Mouse (Mus musculus): ENCODE measurements around the gene Man1a2.

Man1a2 gene

DNA sequence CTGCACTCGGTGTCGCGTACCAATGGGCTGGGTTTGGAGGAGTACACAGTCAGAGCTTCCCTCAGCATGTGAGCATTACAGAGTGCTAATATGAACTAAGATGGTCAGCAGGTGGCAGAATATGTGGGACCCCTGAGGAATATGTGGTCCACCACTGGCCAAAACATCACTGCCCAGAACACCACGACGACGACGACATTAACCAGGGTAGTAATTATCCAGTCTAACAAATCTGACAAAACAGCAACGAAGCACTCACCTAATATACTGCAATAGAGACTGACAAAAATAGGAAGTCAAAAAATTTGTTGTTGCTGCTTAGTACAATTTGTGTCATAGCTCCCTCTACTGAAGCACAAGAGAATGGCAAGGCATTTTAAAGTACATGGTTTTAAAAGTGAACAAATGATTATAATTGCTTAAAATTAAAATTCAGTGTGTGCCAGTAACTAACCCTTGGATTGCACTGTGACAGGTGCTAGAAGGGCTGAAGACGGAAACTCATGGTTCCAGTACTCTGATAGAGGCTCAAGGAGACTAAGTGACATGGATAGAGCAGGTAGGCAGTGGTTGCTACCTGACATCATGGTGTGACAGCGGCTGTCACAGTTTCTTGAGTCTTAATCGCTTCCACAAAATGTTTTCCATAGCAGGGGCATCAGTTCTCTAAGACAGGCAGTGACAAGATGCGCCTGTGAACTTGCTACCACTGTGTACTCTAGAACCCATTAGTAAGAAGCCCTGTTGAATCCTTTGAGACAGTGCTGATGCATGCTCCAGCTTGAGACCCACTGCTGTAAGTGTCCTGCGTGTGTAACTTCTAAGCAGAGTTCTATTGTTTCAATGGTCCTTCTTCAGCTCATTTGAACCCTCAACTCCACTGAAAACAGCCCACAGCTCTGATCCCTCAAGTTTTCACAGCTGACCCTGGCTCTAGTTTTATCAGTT, 116.6 kb downstream of the Man1a2 start:
- in situ Hi-C loops (cut with MboI, MseI): loop anchor here in 1 of 2 experiments (5.0 kb wide), 1 partner anchor 146 kb away; no protein-coding TSS in a partner anchor

DNA sequence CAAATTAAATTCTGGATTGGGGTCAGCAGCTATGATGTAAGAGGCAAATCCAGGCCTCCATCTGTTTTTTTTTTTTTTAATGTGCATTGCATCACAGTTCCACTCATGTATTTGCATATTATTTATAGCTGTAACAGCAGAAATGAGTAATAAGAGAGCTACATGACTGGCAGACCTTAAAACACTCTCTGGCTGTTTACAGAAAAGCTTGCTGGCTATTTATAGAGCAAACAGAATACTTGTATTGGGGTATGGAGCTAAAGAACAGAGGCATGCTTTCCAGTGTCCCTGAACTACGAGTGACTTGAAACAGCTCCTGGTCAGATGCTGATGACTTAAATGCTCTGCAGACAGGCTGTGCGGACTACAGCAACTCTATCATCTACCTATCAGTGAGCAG, 121.7 kb downstream of the Man1a2 start:
- in situ Hi-C loops (cut with MboI, MseI): no loop called here

DNA sequence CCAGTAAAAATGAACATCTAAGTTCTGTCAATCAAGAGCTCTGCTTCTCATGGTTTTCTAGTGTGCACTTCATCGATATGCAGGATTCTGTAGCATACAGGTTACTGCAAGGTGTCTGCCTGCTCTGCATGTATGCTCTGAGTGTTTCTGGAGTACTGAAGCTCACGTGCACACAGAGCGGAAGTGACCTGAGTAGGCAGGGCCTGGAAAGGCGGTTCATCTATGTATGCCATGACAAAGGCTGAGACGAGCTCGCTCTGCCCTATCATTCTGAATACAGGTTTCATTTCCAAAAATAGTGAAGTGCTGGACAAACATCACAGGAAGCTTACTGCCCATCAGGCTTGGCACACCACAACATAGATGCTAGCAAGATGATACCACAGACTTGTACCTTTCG, 122.8 kb downstream of the Man1a2 start:
- in situ Hi-C loops (cut with MboI, MseI): no loop called here

DNA sequence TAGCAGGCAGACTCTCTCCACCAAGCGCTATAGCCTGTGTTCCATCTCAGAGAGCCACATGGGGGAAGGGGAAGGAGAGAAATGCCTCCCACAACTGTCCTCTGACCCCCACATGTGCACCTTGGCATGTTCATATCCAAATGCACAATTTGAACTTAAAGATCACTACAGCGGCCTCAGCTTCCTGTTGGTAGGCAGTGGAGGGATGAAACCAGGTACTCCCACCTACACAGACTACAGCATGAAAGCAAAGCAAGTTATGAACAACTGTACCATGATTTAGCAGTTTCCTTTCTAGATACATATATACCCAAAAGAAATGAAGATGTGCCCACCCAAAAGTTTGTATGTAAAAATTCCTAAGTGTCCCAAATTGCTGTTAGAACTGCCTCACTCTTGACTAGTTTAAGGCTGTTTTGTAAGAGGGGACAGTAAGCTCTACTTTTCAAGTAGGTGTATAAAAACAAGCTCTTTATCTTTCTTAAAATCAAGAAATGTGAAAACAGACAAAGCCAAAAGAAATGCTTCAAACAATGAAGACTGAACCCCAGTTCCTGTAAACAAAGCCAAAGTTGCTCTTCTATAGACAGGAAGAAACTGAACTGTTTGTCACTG, 123.6 kb downstream of the Man1a2 start:
- in situ Hi-C loops (cut with MboI, MseI): no loop called here

DNA sequence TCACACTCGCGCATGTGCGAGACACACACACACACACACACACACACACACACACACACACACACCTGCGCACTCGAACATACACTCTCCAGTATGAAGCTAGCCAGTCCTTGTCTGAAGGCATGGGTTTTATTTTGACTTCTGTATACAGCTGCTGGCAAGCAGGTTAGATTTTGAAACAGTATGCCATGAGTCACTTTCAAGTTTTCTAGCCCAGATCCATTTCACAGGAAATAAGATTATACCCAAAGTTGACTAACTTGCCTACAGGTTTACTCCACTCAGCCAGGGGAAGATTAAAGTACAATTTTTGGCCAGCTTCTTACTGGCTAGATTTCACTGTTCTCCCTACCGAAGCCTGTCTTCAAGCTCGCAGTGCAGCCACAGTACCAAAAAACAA, 125.9 kb downstream of the Man1a2 start:
- in situ Hi-C loops (cut with MboI, MseI): no loop called here

DNA sequence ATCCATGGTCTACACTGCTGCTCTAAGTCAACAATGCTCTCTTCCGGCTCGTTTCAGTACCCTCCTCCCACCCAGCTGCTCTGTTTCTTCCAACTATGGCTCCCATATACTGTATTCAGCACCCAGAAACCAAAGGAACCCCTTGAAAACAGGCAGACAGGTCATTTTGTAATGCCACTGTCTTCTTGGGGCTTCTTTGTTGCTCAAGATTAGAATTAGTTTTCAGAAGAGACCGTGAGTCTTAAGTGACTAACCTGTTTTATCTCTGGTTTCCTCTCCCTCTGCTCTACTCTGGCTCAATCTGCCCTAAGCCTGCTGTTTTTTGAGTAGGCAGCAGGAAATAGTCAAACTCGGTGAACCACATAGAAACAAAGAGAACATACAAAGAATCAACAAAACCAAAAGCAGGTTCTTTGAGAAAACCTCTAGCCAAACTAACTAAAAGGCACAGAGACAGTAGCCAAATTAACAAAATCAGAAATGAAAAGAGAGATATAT, 127.0 kb downstream of the Man1a2 start:
- in situ Hi-C loops (cut with MboI, MseI): no loop called here

DNA sequence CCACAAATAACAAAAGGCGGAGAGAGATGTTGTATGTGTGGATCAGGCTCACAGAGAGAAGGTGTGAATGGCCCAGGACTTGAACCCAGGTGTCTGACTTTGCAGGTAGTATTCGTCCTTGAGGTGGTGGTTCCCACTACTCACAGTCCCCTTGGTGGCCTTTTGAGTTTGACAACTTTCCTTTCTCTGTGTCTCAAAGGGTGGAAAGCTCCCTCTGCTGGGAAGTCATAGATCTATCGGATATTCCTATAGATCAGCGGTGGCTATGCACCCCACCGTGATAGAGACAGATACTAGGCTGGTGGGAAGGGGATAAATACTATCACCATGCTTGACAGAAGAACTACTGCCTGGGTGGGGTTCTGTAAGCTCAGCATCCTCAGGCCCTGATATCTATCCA, 130.5 kb downstream of the Man1a2 start:
- in situ Hi-C loops (cut with MboI, MseI): loop anchor here in 1 of 2 experiments (5.0 kb wide), 1 partner anchor 133 kb away; no protein-coding TSS in a partner anchor

DNA sequence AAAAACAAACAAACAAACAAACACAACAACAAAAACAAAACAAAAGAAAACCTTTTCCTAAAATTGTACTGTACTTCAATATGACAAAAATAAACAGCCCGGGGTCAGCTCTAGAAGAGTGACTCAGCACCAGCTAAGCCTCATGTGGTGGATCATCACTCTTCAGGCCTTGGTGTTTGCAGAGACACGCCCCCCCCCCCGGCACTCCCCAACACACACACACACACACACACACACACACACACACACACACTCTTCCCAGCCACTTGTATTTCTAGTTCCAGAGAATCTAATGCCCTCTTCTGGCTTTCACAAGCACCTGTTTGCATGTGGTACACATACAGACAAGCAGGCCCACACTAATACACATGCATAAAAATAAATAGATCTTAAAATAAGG, 133.1 kb downstream of the Man1a2 start:
- in situ Hi-C loops (cut with MboI, MseI): loop anchor here in 1 of 2 experiments (5.0 kb wide), 1 partner anchor 130 kb away; no protein-coding TSS in a partner anchor

DNA sequence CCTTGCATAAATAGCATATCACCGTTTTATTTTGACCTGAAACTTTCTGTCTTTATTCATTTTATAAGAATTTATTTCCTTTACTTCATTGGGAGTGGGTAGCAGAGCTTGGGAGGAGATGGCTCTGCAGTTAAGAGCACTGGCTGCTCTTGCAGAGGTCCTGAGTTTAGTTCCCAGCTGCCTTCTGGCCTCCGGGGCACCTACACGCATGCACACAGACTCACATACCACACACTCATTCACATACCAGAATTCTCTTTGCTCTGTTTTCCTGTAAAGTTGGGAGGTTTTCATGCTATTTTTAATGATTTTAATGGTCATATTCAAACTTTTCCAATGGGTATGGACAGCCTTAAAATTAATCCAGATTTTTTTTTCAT, 137.4 kb downstream of the Man1a2 start:
- in situ Hi-C loops (cut with MboI, MseI): no loop called here

DNA sequence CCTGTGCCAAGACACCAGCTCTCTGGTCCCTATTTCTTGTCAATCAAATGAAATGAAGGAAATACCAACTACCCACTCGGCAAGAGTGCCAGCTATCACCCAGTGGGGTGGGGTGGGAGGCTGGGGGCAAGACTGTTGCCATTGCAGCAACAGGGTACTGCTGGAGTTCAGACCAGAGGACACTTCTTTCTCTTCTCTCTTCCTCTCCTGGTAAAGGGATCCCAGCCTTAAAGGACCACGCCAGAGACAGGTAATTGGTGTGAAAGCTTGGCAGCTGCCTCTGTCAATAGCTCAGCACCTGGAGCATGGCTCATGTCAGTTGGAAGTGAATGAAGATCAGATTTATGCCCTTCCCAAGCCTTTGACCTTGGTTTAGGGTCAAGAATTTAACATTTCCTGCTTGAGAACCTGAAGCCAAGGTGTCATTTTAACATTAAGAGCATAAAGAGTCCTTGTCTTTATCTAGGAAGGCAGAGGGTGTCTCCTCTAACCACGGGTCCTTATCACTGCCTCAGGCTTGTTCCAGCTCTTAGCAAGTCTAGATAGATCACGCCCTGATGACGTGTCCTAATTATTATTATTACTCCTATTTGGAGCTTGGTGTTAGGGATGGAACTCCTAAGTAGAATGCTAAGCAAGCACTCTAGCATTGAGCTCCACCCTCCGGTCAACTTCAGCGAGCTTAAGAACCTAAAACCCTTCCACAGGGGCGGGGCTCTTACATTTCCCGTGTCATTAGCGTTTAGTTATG, 138.0 kb downstream of the Man1a2 start:
- in situ Hi-C loops (cut with MboI, MseI): no loop called here

DNA sequence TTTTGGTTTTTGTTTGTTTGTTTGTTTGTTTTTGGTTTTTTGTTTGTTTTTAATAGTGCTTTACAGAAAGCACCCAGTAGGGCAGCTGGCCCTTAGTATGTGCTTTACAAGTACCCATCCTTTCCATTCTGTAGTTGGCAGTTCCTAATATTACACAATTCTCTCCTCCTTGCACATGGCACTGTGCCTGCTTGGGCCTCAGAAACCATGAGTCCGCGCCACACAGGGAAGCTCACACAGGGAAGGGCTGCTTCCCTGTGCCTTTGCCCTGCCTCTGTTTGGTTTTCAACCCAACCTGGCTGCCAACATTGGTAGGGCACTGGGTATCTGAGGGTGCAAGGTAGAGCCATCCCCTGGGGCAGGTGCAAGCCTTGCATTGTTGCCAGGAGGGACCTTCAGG, 148.6 kb downstream of the Man1a2 start:
- in situ Hi-C loops (cut with MboI, MseI): loop anchor here in 1 of 2 experiments (10.0 kb wide), 2 partner anchors 272 to 1612 kb away; no protein-coding TSS in a partner anchor

DNA sequence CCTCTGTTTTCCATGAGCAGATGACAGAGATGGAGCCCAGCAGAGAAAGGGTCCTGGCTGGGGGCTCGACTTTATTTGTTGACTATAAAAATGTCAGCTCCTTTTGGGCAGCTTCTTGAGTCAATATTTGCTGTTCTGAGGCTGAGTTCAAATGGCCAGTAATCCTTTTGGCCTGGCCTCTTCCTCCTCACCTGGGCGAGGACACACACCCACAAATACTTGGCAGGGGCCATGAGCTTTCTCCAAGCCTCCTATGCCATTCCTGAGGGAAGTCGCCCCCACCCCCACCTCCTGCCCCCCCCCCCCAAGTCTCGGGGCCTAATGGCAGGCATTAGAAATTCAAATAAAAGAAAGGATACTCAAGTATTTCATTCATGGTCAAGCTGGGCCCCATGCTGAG, 149.4 kb downstream of the Man1a2 start:
- in situ Hi-C loops (cut with MboI, MseI): loop anchor here in 1 of 2 experiments (10.0 kb wide), 2 partner anchors 271 to 1611 kb away; no protein-coding TSS in a partner anchor

DNA sequence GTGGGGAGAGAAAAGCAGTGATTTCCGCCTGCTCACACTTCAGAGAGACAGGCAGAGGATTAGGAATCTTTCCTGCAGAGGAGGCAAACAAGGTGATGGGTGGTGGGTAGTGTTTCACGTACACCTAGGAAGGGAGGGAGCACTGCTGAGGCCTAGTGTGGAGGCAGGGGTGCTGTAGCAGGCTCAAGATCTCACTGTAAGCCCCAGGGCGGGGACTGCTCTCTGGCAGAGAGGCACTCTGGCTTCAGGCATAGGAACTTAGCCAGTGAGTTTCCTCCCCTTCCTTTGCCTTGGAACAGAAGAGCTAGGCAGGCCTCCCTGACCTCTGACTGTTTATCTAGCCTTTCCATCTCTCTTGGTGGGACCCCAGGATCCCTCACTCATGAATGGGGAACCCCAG, 150.0 kb downstream of the Man1a2 start:
- in situ Hi-C loops (cut with MboI, MseI): loop anchor here in 1 of 2 experiments (10.0 kb wide), 2 partner anchors 270 to 1610 kb away; no protein-coding TSS in a partner anchor

DNA sequence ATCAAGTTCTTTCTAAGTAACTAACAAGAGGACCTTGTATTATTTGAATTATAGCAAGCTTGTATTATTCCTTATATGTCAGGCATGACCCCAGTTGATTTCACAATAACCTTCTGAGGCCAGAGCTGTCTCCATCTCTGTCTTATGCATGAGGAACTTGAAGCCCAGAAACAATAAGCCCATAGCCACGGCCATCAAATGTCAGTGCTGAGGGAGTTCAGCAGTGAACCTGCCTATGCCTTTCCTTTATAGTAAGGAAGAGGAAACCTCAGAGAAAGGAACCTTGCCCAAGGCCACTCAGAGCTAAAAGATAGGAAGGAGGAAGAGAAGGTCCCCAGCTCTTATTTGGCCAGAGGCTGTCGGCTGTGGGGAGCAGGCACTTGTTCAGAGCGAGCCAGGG, 150.9 kb downstream of the Man1a2 start:
- in situ Hi-C loops (cut with MboI, MseI): loop anchor here in 1 of 2 experiments (10.0 kb wide), 2 partner anchors 270 to 1610 kb away; no protein-coding TSS in a partner anchor

DNA sequence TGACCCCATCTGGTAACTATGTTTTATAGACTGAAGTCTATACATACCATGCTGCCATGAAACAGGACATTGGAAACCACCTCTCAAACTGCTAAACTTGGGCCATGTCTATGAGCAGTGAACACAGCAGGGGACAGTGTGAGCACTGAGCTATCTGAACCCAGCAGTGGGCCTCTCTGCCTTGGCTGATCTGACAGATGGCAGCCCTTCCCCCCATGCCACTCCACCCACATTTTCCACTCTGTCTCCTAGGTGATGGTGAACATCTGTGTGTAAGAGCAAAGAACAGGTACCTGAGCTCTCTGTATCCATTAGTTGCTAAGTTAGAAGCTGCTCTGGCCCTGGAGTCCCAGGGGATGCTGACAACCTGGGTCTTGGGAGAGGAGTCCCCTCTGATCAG, 151.9 kb downstream of the Man1a2 start:
- in situ Hi-C loops (cut with MboI, MseI): loop anchor here in 1 of 2 experiments (10.0 kb wide), 2 partner anchors 269 to 1609 kb away; no protein-coding TSS in a partner anchor

DNA sequence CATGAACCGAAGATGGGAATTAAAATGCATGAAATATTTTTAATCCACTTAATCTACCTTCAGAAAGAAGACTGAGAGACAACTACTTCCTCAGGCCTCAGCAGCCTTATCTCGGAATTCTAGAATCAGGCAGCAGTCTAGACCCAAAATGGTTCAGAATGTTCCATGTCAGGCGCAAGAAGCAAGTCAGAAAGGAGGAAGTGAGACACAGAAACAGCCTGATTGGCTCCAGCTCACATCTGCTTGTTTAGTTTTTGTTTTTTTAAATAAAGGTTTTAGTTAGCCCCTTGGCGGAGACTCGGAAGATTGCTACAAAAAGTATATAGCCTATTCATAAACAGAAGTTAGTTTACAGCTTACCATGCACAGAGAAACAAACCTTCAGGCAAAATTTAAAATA, 154.4 kb downstream of the Man1a2 start:
- in situ Hi-C loops (cut with MboI, MseI): loop anchor here in 1 of 2 experiments (10.0 kb wide), 2 partner anchors 266 to 1606 kb away; no protein-coding TSS in a partner anchor

DNA sequence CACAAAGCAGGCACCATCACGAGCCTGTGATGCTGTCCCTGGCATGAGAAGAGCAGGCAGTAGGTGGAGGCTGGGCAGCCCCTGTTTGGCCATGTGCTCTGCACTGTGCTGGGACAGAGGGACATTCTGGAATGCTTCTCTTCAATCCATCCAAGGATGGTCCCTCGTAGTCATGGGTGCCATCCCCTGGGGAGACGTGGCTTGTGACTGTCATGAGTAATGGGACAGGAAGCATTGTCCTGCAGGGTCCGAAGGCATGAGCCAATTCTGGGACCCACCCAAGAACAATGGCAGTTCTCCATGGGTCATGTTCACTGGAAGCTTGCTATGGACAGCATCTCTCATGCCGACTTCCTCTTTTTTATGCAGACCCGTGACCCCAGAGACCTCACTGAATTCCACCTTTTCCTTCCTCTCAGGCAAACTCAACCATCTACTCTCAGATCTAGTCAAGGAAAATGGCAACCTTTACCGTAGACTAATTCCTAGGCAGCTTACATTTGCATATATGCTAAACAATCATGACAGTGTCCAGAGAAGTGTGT, 155.0 kb downstream of the Man1a2 start:
- in situ Hi-C loops (cut with MboI, MseI): loop anchor here in 1 of 2 experiments (10.0 kb wide), 2 partner anchors 266 to 1606 kb away; no protein-coding TSS in a partner anchor

DNA sequence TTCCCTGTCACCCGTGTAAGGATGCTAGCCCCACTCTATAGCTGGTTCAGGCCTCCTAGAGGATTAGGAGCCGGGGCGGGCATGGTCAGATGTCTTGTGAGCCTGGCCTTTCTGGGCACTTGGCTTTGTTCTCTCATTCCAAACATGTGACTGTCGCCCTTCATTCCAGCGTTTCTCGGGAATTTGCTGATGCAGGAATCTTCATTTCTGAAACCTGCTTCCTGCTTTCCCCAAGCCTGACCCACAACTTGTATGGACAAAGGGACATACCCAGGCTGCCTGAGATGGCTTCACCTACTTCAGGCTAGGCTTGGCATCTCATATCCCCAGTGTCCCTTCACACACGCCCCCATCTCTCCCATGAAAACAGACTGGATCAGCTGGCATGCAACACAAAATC, 162.6 kb downstream of the Man1a2 start:
- in situ Hi-C loops (cut with MboI, MseI): no loop called here

DNA sequence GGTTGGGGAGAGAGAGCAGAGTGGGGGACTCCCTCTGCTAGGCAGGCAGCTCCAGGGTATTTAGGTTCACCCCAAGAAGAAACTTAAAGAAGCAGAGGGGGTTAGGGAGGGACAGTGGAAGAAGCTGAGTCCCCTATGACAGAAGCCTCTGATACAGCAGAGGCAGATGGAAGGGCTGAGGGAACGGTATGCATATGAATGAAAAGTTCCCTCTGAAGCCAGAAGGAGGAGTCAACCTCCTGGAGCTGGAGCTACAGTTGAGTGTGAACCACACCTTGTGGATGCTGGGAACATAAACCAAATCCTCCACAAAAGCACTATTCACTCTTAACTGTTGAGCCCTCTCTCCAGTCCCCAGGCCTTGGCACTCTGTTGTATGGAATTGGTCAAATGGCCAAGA, 163.7 kb downstream of the Man1a2 start:
- in situ Hi-C loops (cut with MboI, MseI): no loop called here

DNA sequence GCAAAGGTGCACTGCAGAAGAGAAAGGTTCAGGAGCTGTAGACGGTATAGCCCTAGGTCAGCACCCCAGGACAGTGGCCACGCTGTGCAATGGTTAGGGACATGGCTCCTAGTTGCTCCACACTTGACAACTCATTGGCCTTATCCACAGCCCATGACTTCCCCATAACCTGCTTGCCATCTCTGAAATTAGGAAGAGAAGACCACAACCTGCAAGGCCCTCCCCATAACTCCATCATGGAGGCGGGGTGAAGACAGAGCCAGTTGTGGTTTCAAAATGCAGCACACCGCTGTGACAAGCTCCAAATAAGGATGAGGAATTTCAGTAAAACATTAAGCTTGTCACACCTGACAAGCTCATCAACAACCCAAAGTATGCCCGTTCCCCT, 169.6 kb downstream of the Man1a2 start:
- in situ Hi-C loops (cut with MboI, MseI): no loop called here
